Mouse (Mus musculus) MEL (cell line): Measurements from ENCODE around the gene Tpra1. TPM values are rescaled to one million over a fixed set of nuclear protein-coding genes. Genes with fewer than 3 reads are reported as not detected.

ENCODE experiments used
- DNase-seq: peaks from one replicate; pipeline ENCODE4 v3.0.0; 2011; ENCODE audit warnings: low read depth, low spot score
- H3K27ac ChIP-seq: 2 replicates; pipeline ENCODE4 v1.5.1; 2012; ENCODE audit warnings: low read depth, mild to moderate bottlenecking, control low read depth, low read length, moderate library complexity; ENCODE audit not compliant: control insufficient read depth
- H3K27me3 ChIP-seq, 2 experiments: fragments of 150-350 bp in 1 of 2; sonication (generic) in 1 of 2; 2 replicates each; pipeline ENCODE4 v1.6.1; 2012; ENCODE audit warnings: low read length in 2 of 2, mild to moderate bottlenecking in 2 of 2, improper control_type of control experiment in 1 of 2, moderate library complexity in 1 of 2; ENCODE audit not compliant: insufficient read depth in 2 of 2, control insufficient read depth in 1 of 2
- H3K36me3 ChIP-seq, 2 experiments: 2 replicates each; pipeline ENCODE4 v1.6.1; 2012 to 2014; ENCODE audit warnings: low read length in 2 of 2, improper control_type of control experiment in 1 of 2, inconsistent platforms in 1 of 2, mild to moderate bottlenecking in 1 of 2; ENCODE audit not compliant: insufficient read depth in 2 of 2, control insufficient read depth in 1 of 2
- H3K4me1 ChIP-seq, 2 experiments: fragments of 150-350 bp in 1 of 2; sonication (generic) in 1 of 2; 2 replicates each; pipeline ENCODE4 v1.6.1; 2012; ENCODE audit warnings: low read length in 2 of 2, improper control_type of control experiment in 1 of 2, mild to moderate bottlenecking in 1 of 2; ENCODE audit not compliant: insufficient read depth in 2 of 2, control insufficient read depth in 1 of 2
- H3K4me3 ChIP-seq, 2 experiments: fragments of 150-350 bp in 1 of 2; sonication (generic) in 1 of 2; 2 replicates each; pipeline ENCODE4 v1.5.1; 2012; ENCODE audit warnings: low read depth in 2 of 2, low read length in 2 of 2, mild to moderate bottlenecking in 2 of 2, moderate library complexity in 2 of 2, control low read depth in 1 of 2, improper control_type of control experiment in 1 of 2; ENCODE audit not compliant: control insufficient read depth in 1 of 2, insufficient read depth in 1 of 2
- H3K79me2 ChIP-seq: 2 replicates; pipeline ENCODE4 v1.6.1; 2012; ENCODE audit warnings: mild to moderate bottlenecking, low read length, moderate library complexity; ENCODE audit not compliant: control insufficient read depth, poor library complexity, insufficient read depth
- H3K9ac ChIP-seq: 2 replicates; pipeline ENCODE4 v1.6.1; 2012; ENCODE audit warnings: low read depth, mild to moderate bottlenecking, control low read depth, low read length, moderate library complexity; ENCODE audit not compliant: control insufficient read depth, poor library complexity, severe bottlenecking
- H3K9me3 ChIP-seq: fragments of 150-350 bp; sonication (generic); replicated peaks from 2 replicates; pipeline ENCODE4 v1.6.1; 2012; ENCODE audit warnings: mild to moderate bottlenecking, low read length, improper control_type of control experiment, moderate library complexity; ENCODE audit not compliant: insufficient read depth
- ELF1 ChIP-seq: IDR thresholded peaks from 2 replicates; pipeline ENCODE4 v1.6.1; 2014; ENCODE audit warnings: low read depth, mild to moderate bottlenecking, inconsistent platforms, low read length, improper control_type of control experiment, moderate library complexity
- EP300 ChIP-seq, 2 experiments: IDR thresholded peaks; 2 replicates each; pipeline ENCODE4 v1.6.1; 2011; ENCODE audit warnings: improper control_type of control experiment in 2 of 2, low read length in 2 of 2, low read depth in 1 of 2, mild to moderate bottlenecking in 1 of 2
- GATA1 ChIP-seq: IDR thresholded peaks from 2 replicates; pipeline ENCODE4 v1.6.1; 2011; ENCODE audit warnings: low read depth, low read length, improper control_type of control experiment
- HCFC1 ChIP-seq: IDR thresholded peaks from 2 replicates; pipeline ENCODE4 v1.6.1; 2012; ENCODE audit warnings: low read depth, mild to moderate bottlenecking, inconsistent platforms, low read length, improper control_type of control experiment, moderate library complexity
- KAT2A ChIP-seq: conservative IDR thresholded peaks from 2 replicates; pipeline ENCODE4 v1.6.1; 2012; ENCODE audit warnings: low read depth, low read length, improper control_type of control experiment, inconsistent platforms
- MAFK ChIP-seq: IDR thresholded peaks from 2 replicates; pipeline ENCODE4 v1.6.1; 2011; ENCODE audit warnings: low read depth, mild to moderate bottlenecking, low read length, improper control_type of control experiment, borderline replicate concordance
- MAX ChIP-seq: IDR thresholded peaks from 2 replicates; pipeline ENCODE4 v1.6.1; 2011; ENCODE audit warnings: low read length, improper control_type of control experiment
- MEF2A ChIP-seq: IDR thresholded peaks from 2 replicates; pipeline ENCODE4 v1.6.1; 2014; ENCODE audit warnings: low read depth, mild to moderate bottlenecking, inconsistent platforms, low read length, improper control_type of control experiment; ENCODE audit not compliant: poor library complexity, insufficient replicate concordance, severe bottlenecking; ENCODE audit errors: extremely low read depth
- NRF1 ChIP-seq: IDR thresholded peaks from 2 replicates; pipeline ENCODE4 v1.6.1; 2014; ENCODE audit warnings: low read depth, mild to moderate bottlenecking, inconsistent platforms, low read length, improper control_type of control experiment, moderate library complexity; ENCODE audit not compliant: poor library complexity, insufficient read depth, severe bottlenecking
- POLR2AphosphoS2 ChIP-seq: IDR thresholded peaks from 2 replicates; pipeline ENCODE4 v1.6.1; 2011; ENCODE audit warnings: low read length, improper control_type of control experiment
- POLR2AphosphoS5 ChIP-seq: IDR thresholded peaks from 2 replicates; pipeline ENCODE4 v1.6.1; 2012; ENCODE audit warnings: low read depth, borderline replicate concordance, mild to moderate bottlenecking, inconsistent platforms, low read length, moderate library complexity, mixed read lengths
- TAL1 ChIP-seq: IDR thresholded peaks from 2 replicates; pipeline ENCODE4 v1.6.1; 2012; ENCODE audit warnings: mild to moderate bottlenecking, inconsistent platforms, low read length, moderate library complexity, mixed read lengths
- TBP ChIP-seq: IDR thresholded peaks from 2 replicates; pipeline ENCODE4 v1.8.0; 2011; ENCODE audit warnings: low read depth, low read length, improper control_type of control experiment
- TCF12 ChIP-seq: IDR thresholded peaks from 2 replicates; pipeline ENCODE4 v1.6.1; 2014; ENCODE audit warnings: low read depth, mild to moderate bottlenecking, inconsistent platforms, low read length, improper control_type of control experiment, moderate library complexity
- UBTF ChIP-seq: IDR thresholded peaks from 2 replicates; pipeline ENCODE4 v1.6.1; 2012; ENCODE audit warnings: low read depth, mild to moderate bottlenecking, inconsistent platforms, low read length, improper control_type of control experiment, moderate library complexity, borderline replicate concordance; ENCODE audit not compliant: insufficient read depth
- USF1 ChIP-seq: IDR thresholded peaks from 2 replicates; pipeline ENCODE4 v1.6.1; 2014; ENCODE audit warnings: low read depth, mild to moderate bottlenecking, inconsistent platforms, low read length, improper control_type of control experiment, moderate library complexity
- USF2 ChIP-seq, 2 experiments: IDR thresholded peaks; 2 replicates each; pipeline ENCODE4 v1.6.1; 2011 to 2012; ENCODE audit warnings: improper control_type of control experiment in 2 of 2, low read length in 2 of 2, borderline replicate concordance in 1 of 2, inconsistent platforms in 1 of 2, low read depth in 1 of 2, mild to moderate bottlenecking in 1 of 2; ENCODE audit not compliant: insufficient read depth in 1 of 2
- ZNF384 ChIP-seq: IDR thresholded peaks from 2 replicates; pipeline ENCODE4 v1.6.1; 2012; ENCODE audit warnings: low read depth, mild to moderate bottlenecking, inconsistent platforms, low read length, improper control_type of control experiment
- polyA plus RNA-seq, 2 experiments: library from polyadenylated mRNA; stranded (reverse) in 1 of 2; unstranded in 1 of 2; fragments of >175 nt in 1 of 2; fragments of >200 nt in 1 of 2; gene quantifications; 2 replicates each; pipeline versions ENCODE4 v1.2.1 to v1.2.4; 2012; ENCODE audit warnings: low replicate concordance in 2 of 2, low read depth in 1 of 2; ENCODE audit not compliant: insufficient read length in 2 of 2, insufficient read depth in 1 of 2, missing spikeins in 1 of 2
- total RNA-seq: library from RNA; depleted of rRNA; stranded (reverse); fragments of 300-350 nt; gene quantifications from 2 replicates; pipeline ENCODE4 v1.2.3, GENCODE M21; 2012

Tpra1 gene
- total and polyA plus RNA-seq, 3 experiments = 22.9 to 42.4 TPM; not detected in 1

DNA sequence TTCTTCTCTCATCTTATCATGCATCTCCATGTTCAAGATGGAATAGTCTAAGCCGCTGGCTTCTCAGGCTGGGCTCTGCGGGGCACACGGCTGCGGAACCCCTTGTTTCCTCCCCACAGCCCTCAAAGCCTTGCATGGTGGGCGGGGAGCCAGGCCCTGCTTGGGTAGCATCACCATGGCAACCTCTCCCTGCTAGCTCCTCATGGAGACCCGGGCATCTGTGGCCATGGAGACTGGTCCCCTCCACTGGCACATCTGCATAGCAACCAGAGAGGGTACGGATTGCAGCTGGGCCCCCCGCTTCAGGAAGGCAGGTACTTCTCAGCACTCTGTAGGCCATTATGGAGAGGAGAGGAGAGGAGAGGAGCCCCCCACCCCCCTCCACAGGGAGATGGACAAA, 40.5 kb downstream of the Tpra1 start:
- Histone ChIP-seq H3K9me3 (no peaks in the 10 kb centered on the region), H3K79me2 (no peaks in the 10 kb centered on the region), H3K4me1 (peaks cover 0 to 5% of the 10 kb centered on the region in 2 experiments; a peak in 1 of 4 replicates), H3K36me3 (no peaks in the 10 kb centered on the region), H3K9ac (no peak overlapping the region), H3K27ac (no peak overlapping the region), H3K27me3 (no peaks in the 10 kb centered on the region), H3K4me3 (no peak overlapping the region)
- TF ChIP-seq POLR2AphosphoS2 (no peak), ZNF384 (no peak), MEF2A (no peak), POLR2AphosphoS5 (no peak), KAT2A (no peak), NRF1 (no peak), UBTF (no peak), TBP (no peak), HCFC1 (no peak), ELF1 (no peak), USF1 (no peak), TCF12 (no peak), MAFK (no peak), USF2 (IDR thresholded peaks at IDR 0.05; ENCODE audit: borderline replicate concordance in 1 of 2, insufficient read depth in 1 of 2, low read depth in 1 of 2, low read length in 2 of 2) (no peak), TAL1 (no peak), EP300 (IDR thresholded peaks at IDR 0.05; ENCODE audit: low read depth in 1 of 2, low read length in 2 of 2) (no peak)
- DNase-seq = no peak

DNA sequence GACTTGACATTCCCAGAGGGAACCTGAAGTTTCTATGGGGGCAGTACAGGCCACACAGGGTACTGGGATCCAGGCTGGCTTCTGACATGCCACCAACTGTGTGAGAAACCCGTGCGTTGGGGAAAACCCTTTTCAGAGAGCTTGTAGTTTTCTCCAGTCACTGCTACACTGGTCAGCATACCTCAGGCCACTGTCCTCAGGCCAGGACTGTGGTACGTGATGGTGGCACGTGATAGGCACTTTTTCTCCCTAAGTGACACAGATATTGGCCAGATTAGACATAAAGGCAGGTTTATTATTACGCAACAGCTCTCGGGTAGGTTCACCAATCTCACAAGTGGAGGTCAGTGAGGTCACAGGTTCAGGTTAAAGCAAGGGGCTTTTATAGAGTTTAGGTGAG, 41.6 kb downstream of the Tpra1 start:
- Histone ChIP-seq H3K36me3 (no peaks in the 10 kb centered on the region), H3K9me3 (no peaks in the 10 kb centered on the region), H3K4me3 (no peak overlapping the region), H3K27ac (no peak overlapping the region), H3K9ac (no peak overlapping the region), H3K79me2 (no peaks in the 10 kb centered on the region), H3K4me1 (peaks cover 0 to 5% of the 10 kb centered on the region in 2 experiments; a peak in 1 of 4 replicates), H3K27me3 (no peaks in the 10 kb centered on the region)
- DNase-seq = no peak
- TF ChIP-seq MAX (no peak), TBP (no peak), POLR2AphosphoS2 (no peak), GATA1 (no peak)
